Mouse (Mus musculus) neural tube, embryonic 14.5 days (tissue): ENCODE measurements around the gene Ccdc107. TPM values are rescaled to one million over a fixed set of nuclear protein-coding genes. Genes with fewer than 3 reads are reported as not detected.
A peak's percentile ranks its signal among the peaks of the same experiment; 100 is the strongest.

ENCODE experiments used
- ATAC-seq: fragments of 200-750 bp; cut with Nextera tagmentation; 2 replicates; pipeline ENCODE4 v1.8.0; 2017; ENCODE audit warnings: low read depth, mild to moderate bottlenecking, moderate TSS enrichment, moderate library complexity
- H3K27ac ChIP-seq: fragments of 300-500 bp; sonication (generic); 2 replicates; pipeline ENCODE4 v1.5.1; 2014; ENCODE audit warnings: low read depth, mild to moderate bottlenecking, control low read depth, low read length, moderate library complexity, mixed read lengths
- H3K27me3 ChIP-seq: fragments of 300-500 bp; sonication (generic); 2 replicates; pipeline ENCODE4 v1.6.1; 2014; ENCODE audit warnings: low read length; ENCODE audit not compliant: control insufficient read depth, insufficient read depth
- H3K36me3 ChIP-seq: fragments of 300-500 bp; sonication (generic); 2 replicates; pipeline ENCODE4 v1.6.1; 2014; ENCODE audit warnings: low read length, mixed read lengths; ENCODE audit not compliant: control insufficient read depth, insufficient read depth
- H3K4me1 ChIP-seq: fragments of 300-500 bp; sonication (generic); 2 replicates; pipeline ENCODE4 v1.6.1; 2014; ENCODE audit warnings: low read length; ENCODE audit not compliant: control insufficient read depth, insufficient read depth
- H3K4me2 ChIP-seq: fragments of 300-500 bp; sonication (generic); 2 replicates; pipeline ENCODE4 v1.6.1; 2014; ENCODE audit warnings: mild to moderate bottlenecking, low read depth, low read length, control low read depth
- H3K4me3 ChIP-seq: fragments of 300-500 bp; sonication (generic); 2 replicates; pipeline ENCODE4 v1.5.1; 2014; ENCODE audit warnings: low read depth, low read length, control low read depth, mixed read lengths
- H3K9ac ChIP-seq: fragments of 300-500 bp; sonication (generic); replicated peaks from 2 replicates; pipeline ENCODE4 v1.6.1; 2014; ENCODE audit warnings: low read depth, mild to moderate bottlenecking, control low read depth, low read length, mixed read lengths
- H3K9me3 ChIP-seq: fragments of 300-500 bp; sonication (generic); 2 replicates; pipeline ENCODE4 v1.6.1; 2016; ENCODE audit warnings: low read length; ENCODE audit not compliant: control insufficient read depth
- WGBS: fragments of 180-500 bp; shearing (Covaris S2); extraction: QIAGEN DNeasy Blood & Tissue Kit; methylation state at CpG from one replicate; pipeline ENCODE4 v1.1.7; 2014; 5-methylcytosine and 5-hydroxymethylcytosine counted together
- polyA plus RNA-seq: library from polyadenylated mRNA; unstranded; fragments of >200 nt; fragmentation: Nextera tagmentation; extraction: Ambion mirVana; gene quantifications from 2 replicates; pipeline ENCODE4 v1.2.1, GENCODE M21; 2014

Gene Ccdc107
- polyA plus RNA-seq, 1 experiment from 2014 or later: 87.2 TPM

GRCm38 (mm10) chr4:43493846-43494240 lies 1.1 kb downstream of the Ccdc107 start:
- WGBS: 2% methylated on average over 9 of the region's 9 CpGs
- ATAC-seq: no peak

GRCm38 (mm10) chr4:43496587-43496986 lies 3.9 kb downstream of the Ccdc107 start:
- Histone ChIP-seq H3K36me3 (no peaks in the 10 kb centered on the region), H3K9me3 (no peaks in the 10 kb centered on the region), H3K4me2 (no peak overlapping the region), H3K27ac (no peak overlapping the region), H3K4me3 (no peak overlapping the region), H3K9ac (no peak overlapping the region), H3K27me3 (no peaks in the 10 kb centered on the region), H3K4me1 (peaks cover 10% of the 10 kb centered on the region)
- 66% methylated on average over 6 of the region's 6 CpGs for WGBS
- ATAC-seq: no peak

More at GRCm38 (mm10) chr4:43493846-43494240, 1.1 kb downstream of the Ccdc107 start:
- Histone ChIP-seq H3K27me3 (no peaks in the 10 kb centered on the region), H3K36me3 (no peaks in the 10 kb centered on the region), H3K27ac (peak overlapping the region; percentile 86), H3K9ac (peak overlapping the region; percentile 86; the same call in 1 of the 2 replicates), H3K4me1 (peaks cover 10% of the 10 kb centered on the region), H3K4me3 (peak overlapping the region; percentile 71), H3K9me3 (no peaks in the 10 kb centered on the region), H3K4me2 (peak overlapping the region; percentile 51)

GRCm38 (mm10) chr4:43497405-43497804 lies 4.7 kb downstream of the Ccdc107 start:
- no peak overlapping the region for H3K9ac ChIP-seq
- H3K27me3 ChIP-seq: no peaks in the 10 kb centered on the region
- H3K9me3 ChIP-seq: no peaks in the 10 kb centered on the region
- no peak overlapping the region for H3K4me3 ChIP-seq
- ATAC-seq: no peak
- H3K27ac ChIP-seq: no peak overlapping the region
- no peak overlapping the region for H3K4me2 ChIP-seq
- H3K4me1 ChIP-seq: peaks cover 10% of the 10 kb centered on the region
- WGBS: 95% methylated on average over 8 of the region's 8 CpGs
- no peaks in the 10 kb centered on the region for H3K36me3 ChIP-seq

GRCm38 (mm10) chr4:43497946-43498345 lies 5.2 kb downstream of the Ccdc107 start:
- Histone ChIP-seq H3K27me3 (no peaks in the 10 kb centered on the region), H3K9me3 (no peaks in the 10 kb centered on the region), H3K4me2 (no peak overlapping the region), H3K27ac (no peak overlapping the region), H3K9ac (no peak overlapping the region), H3K36me3 (no peaks in the 10 kb centered on the region), H3K4me1 (peaks cover 10% of the 10 kb centered on the region), H3K4me3 (no peak overlapping the region)
- 89% methylated on average over 4 of the region's 4 CpGs for whole genome bisulfite sequencing
- no peak for ATAC-seq

GRCm38 (mm10) chr4:43498983-43499382 lies 6.3 kb downstream of the Ccdc107 start:
- Histone ChIP-seq H3K36me3 (no peaks in the 10 kb centered on the region), H3K27ac (no peak overlapping the region), H3K4me3 (peak overlapping the region; percentile 37), H3K4me2 (peak overlapping the region; percentile 81), H3K9ac (no peak overlapping the region), H3K27me3 (no peaks in the 10 kb centered on the region), H3K9me3 (no peaks in the 10 kb centered on the region), H3K4me1 (peaks cover 10% of the 10 kb centered on the region)
- 14% methylated on average over 8 of the region's 8 CpGs for WGBS
- ATAC-seq: peak; percentile 13; the same call in 1 of the 2 replicates

GRCm38 (mm10) chr4:43499407-43500333 lies 7.0 kb downstream of the Ccdc107 start, which contains the start of gene Arhgef39:
Gene Arhgef39, minus strand, starts transcription at chr4:43499695.
- Histone ChIP-seq H3K4me2 (peak within 1 kb of the TSS; percentile 81), H3K4me1 (0 out of 2 replicates have a peak, but pooled peaks cover 5% of the 10 kb centered on the region), H3K9ac (peak within 1 kb of the TSS; percentile 30; the same call in 1 of the 2 replicates), H3K4me3 (peak within 1 kb of the TSS; percentile 37), H3K27me3 (no peaks in the 10 kb centered on the region), H3K9me3 (no peaks in the 10 kb centered on the region), H3K27ac (no peak within 1 kb of the TSS), H3K36me3 (no peaks in the 10 kb centered on the region)
- peak; percentile 85 for ATAC-seq
- WGBS: 8% methylated on average over 50 of the region's 50 CpGs

- Histone ChIP-seq H3K9me3 (no peaks in the 10 kb centered on the region), H3K9ac (no peak overlapping the region), H3K4me2 (no peak overlapping the region), H3K4me3 (no peak overlapping the region), H3K27ac (no peak overlapping the region), H3K4me1 (no peaks in the 10 kb centered on the region), H3K27me3 (no peaks in the 10 kb centered on the region; the same call in 1 of the 2 replicates), H3K36me3 (no peaks in the 10 kb centered on the region)
- 67% methylated on average over 2 of the region's 2 CpGs for WGBS
- no peak for ATAC-seq
Observed at GRCm38 (mm10) chr4:43503041-43503440, 10.3 kb downstream of the Ccdc107 start.

- H3K36me3 ChIP-seq: no peaks in the 10 kb centered on the region
- peaks cover 1% of the 10 kb centered on the region; the same call in 1 of the 2 replicates for H3K4me1 ChIP-seq
- no peak overlapping the region for H3K4me2 ChIP-seq
- no peak overlapping the region for H3K27ac ChIP-seq
- ATAC-seq: no peak
- no peaks in the 10 kb centered on the region for H3K9me3 ChIP-seq
- no peaks in the 10 kb centered on the region; the same call in 1 of the 2 replicates for H3K27me3 ChIP-seq
- no peak overlapping the region for H3K9ac ChIP-seq
- 84% methylated on average over 6 of the region's 6 CpGs for WGBS
- no peak overlapping the region for H3K4me3 ChIP-seq
Observed at GRCm38 (mm10) chr4:43503506-43503905, 10.8 kb downstream of the Ccdc107 start.

GRCm38 (mm10) chr4:43504269-43504668 lies 11.6 kb downstream of the Ccdc107 start:
- WGBS: 83% methylated on average over 4 of the region's 4 CpGs
- no peak for ATAC-seq

More at GRCm38 (mm10) chr4:43504269-43504668, 11.6 kb downstream of the Ccdc107 start:
- H3K4me2 ChIP-seq: no peak overlapping the region
- no peaks in the 10 kb centered on the region for H3K9me3 ChIP-seq
- no peak overlapping the region for H3K9ac ChIP-seq
- peaks cover 6% of the 10 kb centered on the region; the same call in 1 of the 2 replicates for H3K4me1 ChIP-seq
- H3K36me3 ChIP-seq: no peaks in the 10 kb centered on the region
- no peak overlapping the region for H3K4me3 ChIP-seq
- H3K27me3 ChIP-seq: no peaks in the 10 kb centered on the region; the same call in 1 of the 2 replicates
- no peak overlapping the region for H3K27ac ChIP-seq
